Mouse (Mus musculus) cerebellum, adult (tissue): ENCODE measurements around the gene Cd300lf.

Source experiments
- ATAC-seq: cut with Nextera tagmentation; 2 replicates; pipeline ENCODE4 v1.9.2; 2017; ENCODE audit warnings: mild to moderate bottlenecking, moderate library complexity, mixed read lengths; ENCODE audit not compliant: insufficient number of reproducible peaks, low FRiP score, low TSS enrichment

Gene Cd300lf

DNA sequence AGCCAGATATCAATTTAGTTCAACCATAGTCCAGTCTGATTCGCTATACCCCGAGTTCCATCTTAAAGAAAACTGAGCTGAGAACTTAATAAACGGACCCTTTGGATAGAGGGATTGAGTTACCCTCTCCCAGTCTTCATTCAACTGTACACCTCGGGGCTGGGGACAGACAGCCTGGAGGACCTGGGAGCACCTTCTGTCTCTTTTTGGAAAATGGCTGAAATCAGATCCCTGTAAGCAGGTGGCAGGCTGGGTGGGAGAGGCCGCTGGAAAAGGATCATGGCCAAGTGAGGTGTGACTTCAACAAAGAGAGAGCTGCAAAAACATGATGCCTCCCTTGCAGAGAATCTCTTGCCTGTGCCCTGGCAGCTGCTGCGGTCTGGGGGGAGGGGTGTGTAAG is 51.6 kb downstream of the Cd300lf start:
- no peak for ATAC-seq

DNA sequence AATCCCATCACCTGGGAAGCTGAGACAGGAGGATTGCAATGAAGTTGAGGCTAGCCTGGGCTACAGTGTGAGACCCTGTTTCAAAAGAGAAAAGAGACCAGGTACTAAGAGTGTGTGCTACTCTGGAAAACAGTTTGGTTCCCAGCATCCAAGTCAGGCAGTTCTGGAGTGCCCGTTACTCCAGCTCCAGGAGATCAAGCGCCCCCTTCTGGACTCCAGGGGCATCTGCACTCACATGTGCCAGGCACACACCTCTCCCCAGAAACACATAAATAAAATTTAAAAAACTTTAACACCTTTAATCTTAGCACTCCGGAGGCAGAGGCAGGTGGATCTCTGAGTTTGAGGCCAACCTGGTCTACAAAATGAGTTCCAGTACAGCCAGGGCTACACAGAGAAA is 52.4 kb downstream of the Cd300lf start:
- ATAC-seq: no peak

DNA sequence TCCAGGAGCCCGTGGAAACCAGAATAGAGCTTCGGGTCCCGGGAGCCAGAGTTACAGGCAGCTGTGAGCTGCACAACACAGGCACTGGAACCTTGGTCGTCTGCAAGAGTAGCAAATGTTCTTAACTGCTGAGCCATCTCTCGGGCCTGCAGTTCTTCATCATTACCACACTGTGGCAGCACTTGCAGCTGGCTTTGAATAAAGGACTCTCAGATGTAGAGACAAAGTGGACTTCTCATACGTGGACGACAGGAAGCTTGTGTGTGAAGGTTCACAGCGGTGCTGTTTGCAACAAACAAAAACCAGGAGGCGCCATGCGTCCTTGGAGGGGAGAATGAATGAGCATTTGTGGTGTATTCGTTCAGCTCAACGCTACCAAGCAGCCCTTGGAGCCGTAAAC is 52.9 kb downstream of the Cd300lf start:
- ATAC-seq: no peak

DNA sequence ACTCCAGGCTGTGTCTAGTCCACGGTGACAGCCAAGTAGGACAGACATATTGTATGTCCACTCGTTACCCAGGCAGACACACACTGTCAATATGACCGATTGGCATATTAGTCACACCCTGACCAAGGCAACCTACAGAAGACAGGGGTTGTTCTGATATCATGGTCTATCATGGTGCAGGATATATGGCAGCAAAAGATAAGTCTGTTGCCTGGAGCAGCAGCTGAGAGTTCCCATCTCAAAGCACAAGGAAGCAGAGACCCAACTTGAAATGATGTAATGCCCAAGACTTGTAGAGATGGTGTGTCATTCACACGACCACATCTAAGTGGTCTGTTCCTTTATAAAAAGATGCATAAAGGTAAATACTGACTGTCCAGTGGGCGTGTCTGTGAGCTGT is 55.1 kb downstream of the Cd300lf start:
- ATAC-seq: no peak

DNA sequence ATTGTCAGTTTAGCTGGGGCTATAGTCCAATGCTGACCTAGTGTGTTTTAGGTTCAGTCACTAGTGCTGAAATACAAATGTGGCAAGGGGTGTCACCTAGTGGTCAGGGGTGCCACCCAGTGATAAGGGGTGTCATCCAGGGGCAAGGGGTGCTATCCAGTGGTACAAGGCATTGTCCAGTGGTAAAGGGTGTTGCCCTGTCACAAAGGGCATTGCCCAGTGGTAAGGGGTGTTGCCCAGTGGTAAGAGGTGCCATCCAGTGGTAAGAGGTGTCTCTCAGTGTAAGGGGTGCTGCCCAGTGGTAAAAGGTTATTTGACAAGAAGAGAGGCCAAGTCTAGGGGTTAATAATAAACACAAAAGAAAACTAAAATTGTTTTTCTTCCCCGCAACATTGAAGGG is 56.4 kb downstream of the Cd300lf start:
- ATAC-seq: no peak

DNA sequence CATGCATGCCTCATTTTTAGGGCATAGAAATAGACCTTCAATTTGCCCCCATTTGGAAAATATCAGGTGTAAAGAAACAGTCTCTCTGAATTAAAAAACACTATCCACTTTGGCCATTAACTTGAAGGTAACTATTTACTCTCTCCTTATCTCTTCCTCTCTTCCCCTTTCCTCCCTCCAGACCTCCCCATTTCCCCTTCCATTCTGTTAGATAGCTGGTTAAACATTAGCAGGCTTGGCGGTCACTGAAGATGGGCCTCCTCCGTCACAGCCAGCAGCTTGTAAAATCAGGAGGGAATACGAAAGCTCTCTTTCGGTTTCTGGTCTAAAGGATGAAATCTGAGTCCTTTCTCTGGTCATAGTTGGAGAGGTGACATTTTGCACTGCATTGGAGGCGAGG is 57.9 kb downstream of the Cd300lf start:
- ATAC-seq: no peak

DNA sequence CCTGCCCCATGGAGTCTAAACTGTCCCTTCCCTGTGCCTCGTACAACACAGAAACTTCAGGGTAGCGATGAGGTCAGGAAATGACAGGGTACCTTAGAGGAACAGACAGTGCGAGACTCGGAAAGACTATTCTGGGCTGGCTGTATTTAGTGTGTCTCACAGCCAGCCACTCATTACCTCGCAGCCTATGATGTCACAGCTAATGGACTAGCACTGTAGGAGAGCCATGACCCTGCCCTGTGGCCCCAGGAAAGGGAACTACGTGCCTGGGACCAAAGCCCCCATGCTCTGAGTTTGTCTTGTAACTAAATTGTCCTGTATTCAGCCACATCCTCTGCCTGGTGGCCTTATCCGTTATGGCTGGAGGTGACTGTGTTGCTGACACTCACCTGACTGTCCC is 58.4 kb downstream of the Cd300lf start:
- no peak for ATAC-seq

DNA sequence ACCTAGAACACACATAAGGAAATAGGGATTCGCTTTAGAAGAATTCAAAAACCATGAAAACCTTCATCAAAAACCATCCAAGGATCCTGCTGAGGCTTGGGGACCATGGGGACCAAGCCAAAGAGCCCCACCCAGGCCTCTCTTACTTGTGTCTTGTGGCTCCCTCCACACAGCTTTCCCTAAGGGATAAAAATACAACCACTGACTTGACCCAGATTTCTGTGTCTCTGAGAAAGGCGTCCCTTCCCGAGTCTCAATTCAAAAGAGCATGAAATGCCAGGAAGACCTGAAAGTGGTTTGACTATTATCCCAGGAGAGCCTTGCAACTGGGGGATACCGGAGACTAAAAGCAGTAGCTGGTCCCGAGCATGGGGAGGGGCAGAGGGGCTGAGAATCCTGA is 60.8 kb downstream of the Cd300lf start:
- ATAC-seq: no peak

DNA sequence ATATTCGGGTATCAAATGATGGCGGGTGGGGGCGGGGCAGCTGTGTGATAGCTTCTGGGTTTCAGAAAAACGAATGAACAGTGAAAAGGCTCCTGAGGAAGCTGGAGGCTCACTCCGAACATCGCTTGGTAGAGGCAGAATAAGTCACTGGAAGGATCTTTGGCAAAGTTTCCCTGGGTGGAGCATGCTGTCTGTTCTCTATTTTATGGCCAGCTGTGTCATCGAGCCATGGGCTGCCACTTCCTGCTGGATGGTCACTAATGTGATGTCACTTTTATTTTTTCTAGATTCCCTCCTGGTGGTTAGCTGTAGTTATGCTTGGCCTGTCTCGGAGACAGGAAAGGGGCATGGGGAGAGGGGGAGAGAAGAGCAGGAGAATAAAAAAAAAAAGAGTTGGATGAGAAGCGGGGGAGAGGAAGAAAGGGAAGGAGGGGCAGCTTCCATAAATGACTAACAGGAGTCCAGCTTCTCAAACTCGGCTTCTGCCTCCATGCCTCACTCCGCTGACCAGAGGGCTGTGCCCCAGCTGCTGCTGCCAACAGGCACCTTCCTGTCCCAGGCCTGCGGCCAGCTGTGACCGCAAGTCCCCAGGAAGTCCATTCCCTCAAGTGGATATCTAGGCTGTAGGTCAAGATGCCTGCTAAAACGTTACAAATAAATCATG is 62.0 kb downstream of the Cd300lf start:
- ATAC-seq: no peak

DNA sequence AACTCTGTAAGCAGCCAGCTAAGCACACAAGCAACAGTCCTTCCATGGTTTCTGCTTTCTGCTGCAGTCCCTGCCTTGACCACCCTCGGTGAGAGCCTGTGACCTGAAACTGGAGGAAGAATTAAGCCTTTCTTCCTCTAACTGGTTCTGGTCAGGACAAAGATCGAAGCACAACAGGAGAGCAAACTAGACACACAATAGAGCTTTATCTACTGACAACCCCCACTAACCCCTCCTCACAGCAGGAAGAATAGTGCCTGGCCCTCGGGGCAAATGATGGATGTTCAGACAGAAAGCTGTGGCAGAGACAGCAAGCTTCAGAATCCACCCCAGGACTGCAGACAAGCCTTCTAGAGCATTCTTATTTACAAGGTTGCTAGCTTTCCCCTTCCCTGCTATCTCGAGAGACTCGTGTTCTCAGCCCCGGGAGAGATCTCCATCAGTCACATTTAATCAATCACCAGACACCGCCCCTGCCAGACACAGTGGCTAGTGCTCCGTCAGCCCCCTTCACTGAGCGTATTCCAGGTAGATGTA is 62.7 kb downstream of the Cd300lf start:
- ATAC-seq: no peak

DNA sequence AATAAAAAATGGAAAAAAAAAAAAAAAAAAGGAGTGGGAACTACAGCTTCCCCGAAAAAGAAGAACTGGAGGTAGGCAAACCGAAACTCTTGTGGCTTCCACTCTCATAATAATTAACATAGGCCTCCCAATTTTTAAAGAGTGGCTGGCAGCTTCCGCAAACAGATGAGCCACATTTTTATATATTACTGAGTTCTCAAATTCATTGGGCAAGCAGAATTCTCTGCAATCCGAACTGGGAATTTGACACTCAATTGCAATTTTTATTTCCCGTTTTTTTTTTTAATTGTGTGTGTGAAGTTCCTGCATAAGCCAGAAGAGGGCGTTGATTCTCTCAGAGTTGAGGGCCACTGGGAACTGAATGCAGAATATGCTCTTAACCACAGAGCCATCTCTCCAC is 67.0 kb downstream of the Cd300lf start:
- no peak for ATAC-seq
